Mouse (Mus musculus) intestine, postnatal 0 days (tissue): ENCODE measurements around the gene Lrrc43. TPM values are rescaled to one million over a fixed set of nuclear protein-coding genes. Genes with fewer than 3 reads are reported as not detected.

Experiments used
- ATAC-seq: fragments of 200-750 bp; cut with Nextera tagmentation; 2 replicates; pipeline ENCODE4 v1.8.0; 2017; ENCODE audit warnings: mild to moderate bottlenecking, moderate TSS enrichment, moderate library complexity
- H3K27ac ChIP-seq: fragments of 300-500 bp; sonication (generic); 2 replicates; pipeline ENCODE4 v1.5.1; 2014; ENCODE audit warnings: mild to moderate bottlenecking, low read depth, low read length, moderate library complexity
- H3K27me3 ChIP-seq: fragments of 300-500 bp; sonication (generic); replicated peaks from 2 replicates; pipeline ENCODE4 v1.6.1; 2014; ENCODE audit warnings: low read length, mixed read lengths; ENCODE audit not compliant: control insufficient read depth, insufficient read depth
- H3K36me3 ChIP-seq: fragments of 300-500 bp; sonication (generic); 2 replicates; pipeline ENCODE4 v1.6.1; 2014; ENCODE audit warnings: mild to moderate bottlenecking, moderate library complexity; ENCODE audit not compliant: control insufficient read depth, insufficient read depth
- H3K4me1 ChIP-seq: fragments of 300-500 bp; sonication (generic); replicated peaks from 2 replicates; pipeline ENCODE4 v1.6.1; 2014; ENCODE audit warnings: antibody characterized with exemption, low read length, mixed read lengths; ENCODE audit not compliant: control insufficient read depth, insufficient read depth
- H3K4me2 ChIP-seq: fragments of 300-500 bp; sonication (generic); replicated peaks from 2 replicates; pipeline ENCODE4 v1.6.1; 2014; ENCODE audit warnings: low read depth, mild to moderate bottlenecking, moderate library complexity
- H3K4me3 ChIP-seq: fragments of 300-500 bp; sonication (generic); 2 replicates; pipeline ENCODE4 v1.5.1; 2014; ENCODE audit warnings: low read depth, low read length
- H3K9ac ChIP-seq: fragments of 300-500 bp; sonication (generic); 2 replicates; pipeline ENCODE4 v1.6.1; 2014; ENCODE audit warnings: mild to moderate bottlenecking, low read depth, low read length
- H3K9me3 ChIP-seq: fragments of 300-500 bp; sonication (generic); 2 replicates; pipeline ENCODE4 v1.6.1; 2016; ENCODE audit warnings: mixed run types; ENCODE audit not compliant: control insufficient read depth
- CTCF ChIP-seq: sonication (generic); IDR thresholded peaks from 2 replicates; pipeline ENCODE4 v1.5.1; 2016; ENCODE audit warnings: low read depth, mild to moderate bottlenecking, control low read depth, antibody characterized with exemption, moderate library complexity
- WGBS: fragments of 180-500 bp; shearing (Covaris S2); extraction: QIAGEN DNeasy Blood & Tissue Kit; methylation state at CpG from one replicate; pipeline ENCODE4 v1.1.7; 2014; 5-methylcytosine and 5-hydroxymethylcytosine counted together
- polyA plus RNA-seq: library from polyadenylated mRNA; unstranded; fragments of >200 nt; fragmentation: Nextera tagmentation; extraction: Ambion mirVana; gene quantifications from 2 replicates; pipeline ENCODE4 v1.2.1, GENCODE M21; 2015

Gene Lrrc43
- polyA plus RNA-seq, 1 experiment from 2014 or later, result not detected

DNA sequence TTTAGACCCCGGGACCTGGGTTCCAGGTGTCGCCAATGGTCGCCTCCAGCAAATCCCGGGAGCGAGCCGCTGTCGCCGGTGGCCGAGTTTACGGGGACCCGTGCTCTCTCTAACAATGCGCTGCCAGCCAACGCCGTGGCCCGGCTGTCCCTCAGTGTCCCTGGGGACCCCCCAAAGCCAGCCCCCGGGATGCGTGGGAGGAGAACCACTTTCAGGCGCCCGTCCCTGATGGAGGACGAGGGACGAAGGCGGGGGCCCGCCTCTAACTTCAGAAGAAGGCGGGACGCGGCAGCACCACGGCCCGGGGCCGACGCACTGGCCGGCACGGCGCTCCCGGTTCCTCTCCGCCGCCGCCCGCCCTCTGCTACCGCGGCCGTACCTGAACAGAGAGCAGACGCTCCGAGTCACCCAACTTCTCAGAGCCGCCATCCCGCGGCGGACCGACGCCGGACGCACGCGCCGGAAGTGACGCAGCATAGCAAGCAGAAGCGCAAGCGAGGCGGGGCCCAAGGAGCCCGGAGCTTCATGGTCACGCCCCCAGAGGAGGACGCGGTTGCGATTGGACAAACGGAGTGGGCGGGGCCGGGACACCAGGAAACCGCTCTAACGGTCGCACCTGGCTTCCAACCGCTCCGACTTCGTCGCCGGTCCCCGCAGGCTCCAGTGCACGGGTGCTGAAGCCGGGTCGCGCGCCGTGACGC lies 34.7 kb downstream of the Lrrc43 start, which contains the start of gene Diablo:
Gene Diablo (minus strand): TSS at position 485 of the 701 bp plus-strand sequence.
- no peak for TF ChIP-seq CTCF
- under 1% methylated on average over 82 of the region's 82 CpGs for WGBS
- Histone ChIP-seq H3K27ac (no peak within 1 kb of the TSS), H3K36me3 (peaks cover 9% of the 10 kb centered on the region; the same call in 1 of the 2 replicates), H3K4me1 (no peaks in the 10 kb centered on the region), H3K4me2 (peak within 1 kb of the TSS; percentile 96), H3K27me3 (no peaks in the 10 kb centered on the region), H3K9ac (peak within 1 kb of the TSS; percentile 66), H3K4me3 (peak within 1 kb of the TSS; percentile 80), H3K9me3 (no peaks in the 10 kb centered on the region)
- ATAC-seq, result peak; percentile 97

GRCm38 (mm10) chr5:123524393-123524750 lies 35.3 kb downstream of the Lrrc43 start:
- 0% methylated on average over 26 of the region's 27 CpGs for WGBS
- H3K9ac ChIP-seq, result no peak overlapping the region
- ATAC-seq, result peak; percentile 93

DNA sequence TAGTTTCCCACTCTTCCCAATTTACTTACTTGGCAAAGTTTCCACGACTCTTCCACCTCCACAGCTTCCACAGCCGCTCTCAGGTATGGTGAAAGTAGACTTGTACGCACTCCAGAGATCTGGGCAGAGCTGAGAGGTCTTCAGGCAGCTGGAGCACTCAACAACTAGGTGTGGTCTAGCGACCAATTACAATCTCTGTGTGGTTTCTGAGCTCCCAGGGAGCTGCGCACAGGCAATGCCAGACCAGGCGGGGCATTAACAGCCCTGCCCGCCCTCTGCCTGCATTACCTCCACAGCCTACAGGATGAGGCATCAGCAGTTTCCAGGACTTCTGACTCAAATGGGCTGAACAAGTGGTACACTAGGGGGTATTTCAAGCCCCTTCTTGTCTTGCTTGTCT lies 36.2 kb downstream of the Lrrc43 start, which contains the start of gene Gm49027:
Gene Gm49027 (minus strand): TSS at position 208 of the 400 bp plus-strand sequence.
- H3K9me3 ChIP-seq, result no peaks in the 10 kb centered on the region
- H3K27me3 ChIP-seq, result no peaks in the 10 kb centered on the region
- no peak within 1 kb of the TSS for H3K27ac ChIP-seq
- 68% methylated on average over 7 of the region's 7 CpGs for WGBS
- peaks cover 22% of the 10 kb centered on the region; the same call in 1 of the 2 replicates for H3K36me3 ChIP-seq
- no peak within 1 kb of the TSS for H3K9ac ChIP-seq
- peak within 1 kb of the TSS; percentile 80 for H3K4me3 ChIP-seq
- TF ChIP-seq CTCF, result no peak
- no peak for ATAC-seq
- H3K4me1 ChIP-seq, result no peaks in the 10 kb centered on the region
- H3K4me2 ChIP-seq, result peak within 1 kb of the TSS; percentile 96

More at GRCm38 (mm10) chr5:123524393-123524750, 35.3 kb downstream of the Lrrc43 start:
- Histone ChIP-seq H3K27ac (no peak overlapping the region), H3K9me3 (no peaks in the 10 kb centered on the region), H3K4me3 (peak overlapping the region; percentile 80), H3K4me1 (no peaks in the 10 kb centered on the region), H3K4me2 (peak overlapping the region; percentile 96), H3K36me3 (peaks cover 14% of the 10 kb centered on the region; the same call in 1 of the 2 replicates), H3K27me3 (no peaks in the 10 kb centered on the region)
- peak; percentile 45 for TF ChIP-seq CTCF

DNA sequence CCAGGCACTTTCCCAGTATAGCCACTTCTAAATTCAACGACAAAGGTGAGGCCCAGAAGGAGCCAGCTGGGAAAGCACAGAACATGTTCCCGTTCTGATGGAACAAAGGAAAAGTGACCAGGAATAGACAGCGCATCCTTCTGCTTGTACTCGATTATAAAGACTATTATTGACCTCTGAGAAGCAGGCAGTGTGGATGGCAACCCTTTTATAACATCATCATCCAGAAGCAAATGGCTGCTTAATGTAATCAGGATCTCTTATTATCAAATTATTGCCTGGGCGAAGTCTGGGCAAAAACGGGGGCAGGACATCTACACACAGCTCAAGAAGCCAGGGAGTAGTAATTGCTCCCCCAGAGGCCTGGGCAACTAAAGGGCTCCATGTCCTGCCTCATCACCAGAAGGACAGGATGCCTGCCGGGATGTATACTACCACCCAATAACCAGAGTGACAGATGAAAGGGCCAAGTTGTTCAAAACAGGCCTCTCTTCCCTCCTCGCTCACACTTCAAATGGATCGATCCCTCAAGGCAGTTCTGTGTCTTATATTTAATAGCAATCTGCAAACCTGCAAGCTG lies 36.9 kb downstream of the Lrrc43 start:
- 90% methylated on average over 9 of the region's 9 CpGs for WGBS
- Histone ChIP-seq H3K9me3 (no peaks in the 10 kb centered on the region), H3K4me2 (no peak overlapping the region), H3K27me3 (no peaks in the 10 kb centered on the region), H3K36me3 (peaks cover 27% of the 10 kb centered on the region; the same call in 1 of the 2 replicates), H3K4me1 (no peaks in the 10 kb centered on the region), H3K9ac (no peak overlapping the region), H3K4me3 (no peak overlapping the region), H3K27ac (no peak overlapping the region)
- TF ChIP-seq CTCF, result no peak
- ATAC-seq, result no peak

DNA sequence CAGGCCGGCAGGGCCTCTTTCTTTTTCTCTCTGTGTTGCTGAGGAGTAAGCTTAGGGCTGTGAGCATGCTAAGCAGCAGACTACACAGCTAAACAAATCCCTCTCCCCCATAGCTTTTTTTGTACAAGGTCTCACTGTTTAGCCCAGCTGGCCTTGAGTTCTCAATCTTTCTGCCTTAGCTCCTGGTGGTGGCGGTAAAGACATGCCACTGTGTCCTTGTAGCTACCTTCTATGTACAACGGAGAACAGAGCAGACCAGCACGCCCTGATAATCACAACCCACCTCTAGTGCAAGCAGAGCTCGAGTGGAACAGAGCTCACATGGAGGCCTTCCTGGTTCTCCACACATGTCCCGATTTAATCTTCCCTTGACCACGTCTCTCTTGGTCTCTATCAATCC lies 39.5 kb downstream of the Lrrc43 start:
- no peaks in the 10 kb centered on the region for H3K27me3 ChIP-seq
- no peak for TF ChIP-seq CTCF
- 68% methylated on average over 7 of the region's 7 CpGs for WGBS

GRCm38 (mm10) chr5:123530056-123530455 lies 41.0 kb downstream of the Lrrc43 start:
- no peak for ATAC-seq
- H3K9me3 ChIP-seq, result no peaks in the 10 kb centered on the region
- no peaks in the 10 kb centered on the region for H3K27me3 ChIP-seq
- no peak overlapping the region for H3K9ac ChIP-seq
- H3K36me3 ChIP-seq, result peaks cover 63% of the 10 kb centered on the region
- H3K27ac ChIP-seq, result no peak overlapping the region
- H3K4me1 ChIP-seq, result no peaks in the 10 kb centered on the region
- no peak overlapping the region for H3K4me2 ChIP-seq
- H3K4me3 ChIP-seq, result no peak overlapping the region
- TF ChIP-seq CTCF, result no peak
- WGBS, result 93% methylated on average over 8 of the region's 8 CpGs

More for the DNA sequence above, 39.5 kb downstream of the Lrrc43 start:
- Histone ChIP-seq H3K27ac (no peak overlapping the region), H3K9me3 (no peaks in the 10 kb centered on the region), H3K4me1 (no peaks in the 10 kb centered on the region), H3K9ac (no peak overlapping the region), H3K4me3 (no peak overlapping the region), H3K4me2 (no peak overlapping the region), H3K36me3 (peaks cover 52% of the 10 kb centered on the region)
- no peak for ATAC-seq
